Mouse (Mus musculus): ENCODE data around the gene Idh2. TPM values are rescaled to one million over a fixed set of nuclear protein-coding genes. Genes with fewer than 3 reads are reported as not detected.

Idh2 gene
- total RNA-seq, 2 experiments from 2014 or later = 44.8 to 45.6 TPM

DNA sequence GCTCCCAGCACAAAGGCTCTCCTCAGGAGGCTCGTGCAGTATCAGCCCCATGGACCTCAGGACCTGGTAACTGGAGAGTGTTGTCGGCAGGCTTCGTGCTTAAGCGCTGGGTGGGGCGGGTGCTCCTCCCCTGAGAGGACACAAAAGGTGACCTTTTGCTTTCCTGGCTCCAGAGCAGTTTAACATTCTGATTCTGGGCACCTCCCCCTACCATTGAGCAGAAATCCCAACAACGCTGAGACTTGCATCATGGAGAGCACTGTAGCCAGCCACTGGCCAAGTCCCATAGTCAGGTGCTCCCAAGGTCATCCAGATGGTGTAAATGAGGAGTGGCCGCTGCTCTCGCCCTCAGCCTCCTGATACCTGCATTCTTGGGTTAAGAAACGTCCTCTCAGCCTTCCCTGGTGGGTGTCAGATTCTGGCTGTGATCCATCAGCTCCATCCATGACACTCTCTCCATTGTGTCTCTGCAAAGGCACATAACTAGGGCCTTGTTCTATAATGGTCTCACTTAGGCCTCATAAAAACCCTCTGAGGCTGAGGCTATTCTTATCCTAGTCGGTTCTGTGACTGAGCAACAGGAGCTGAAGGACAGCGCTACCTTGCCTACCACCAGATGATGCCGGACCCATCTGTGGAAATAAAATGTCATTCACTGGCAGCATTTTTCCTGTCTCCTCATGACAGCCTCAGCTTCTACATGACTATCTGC, 15.3 kb upstream of the Idh2 start:
- intact Hi-C loops (cut with DNase I) = no loop called here
- no peak for DNase-seq (ENCODE audit: extremely low spot score in 1 of 2, low spot score in 2 of 2)

DNA sequence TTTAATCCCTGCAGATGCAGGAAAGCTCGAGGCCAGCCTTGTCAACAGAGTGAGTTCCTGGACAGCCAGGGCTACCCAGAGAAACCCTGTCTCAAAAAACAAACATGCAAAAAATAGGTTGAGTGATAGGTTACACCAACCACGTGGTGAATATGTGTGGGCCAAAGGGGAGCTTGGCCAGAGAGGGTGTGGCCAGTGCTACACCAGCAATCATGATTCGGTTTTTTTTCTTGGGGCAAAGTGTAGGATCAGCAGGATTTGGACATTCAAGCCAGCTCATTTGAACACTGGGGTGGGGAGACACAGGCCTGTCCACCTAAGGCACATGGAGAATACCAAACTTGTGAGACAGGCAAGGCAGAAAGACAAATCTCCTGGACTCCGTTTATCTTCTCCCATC, 14.1 kb upstream of the Idh2 start:
- intact Hi-C loops (cut with DNase I) = no loop called here
- no peak for DNase-seq (ENCODE audit: extremely low spot score in 1 of 2, low spot score in 2 of 2)

DNA sequence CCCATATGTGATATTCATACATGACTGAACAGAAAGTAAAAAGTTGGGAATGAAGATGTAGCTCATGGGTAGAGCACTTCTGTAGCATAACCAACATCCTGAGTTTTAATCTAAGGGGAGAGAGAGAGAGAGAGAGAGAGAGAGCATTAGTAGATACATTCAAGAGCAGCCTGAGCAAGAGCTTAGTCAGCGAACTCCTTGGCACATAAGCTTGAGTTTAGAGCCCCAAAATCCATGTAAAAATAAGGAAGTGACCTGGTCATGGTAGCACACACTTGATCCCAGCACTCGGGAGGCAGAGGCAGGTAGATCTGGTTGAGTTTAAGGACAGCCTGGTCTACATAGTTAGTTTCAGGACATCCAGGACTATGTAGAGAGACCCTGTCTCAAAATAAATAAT, 8.5 kb upstream of the Idh2 start:
- intact Hi-C loops (cut with DNase I) = no loop called here
- no peak for DNase-seq (ENCODE audit: extremely low spot score in 1 of 2, low spot score in 2 of 2)

DNA sequence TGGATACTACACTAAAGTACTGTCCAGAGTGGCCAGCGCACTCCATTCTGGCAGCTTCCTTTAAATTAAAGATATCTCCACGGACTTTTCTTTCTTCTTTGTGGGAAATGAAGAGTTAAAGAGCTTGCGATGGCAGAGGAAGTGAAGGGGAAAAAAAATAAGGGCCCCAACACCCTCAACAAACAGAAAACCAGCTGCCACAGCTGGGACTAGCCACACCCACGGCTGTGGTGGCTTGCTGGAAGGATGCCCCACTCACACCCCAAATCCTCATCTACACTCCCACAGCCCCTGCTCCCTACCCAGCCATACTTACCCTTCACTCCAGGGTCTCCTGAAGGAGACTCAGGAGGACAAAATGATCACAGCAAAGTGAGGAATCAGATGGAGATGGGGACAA, 7.9 kb upstream of the Idh2 start:
- intact Hi-C loops (cut with DNase I) = no loop called here
- no peak for DNase-seq (ENCODE audit: extremely low spot score in 1 of 2, low spot score in 2 of 2)

DNA sequence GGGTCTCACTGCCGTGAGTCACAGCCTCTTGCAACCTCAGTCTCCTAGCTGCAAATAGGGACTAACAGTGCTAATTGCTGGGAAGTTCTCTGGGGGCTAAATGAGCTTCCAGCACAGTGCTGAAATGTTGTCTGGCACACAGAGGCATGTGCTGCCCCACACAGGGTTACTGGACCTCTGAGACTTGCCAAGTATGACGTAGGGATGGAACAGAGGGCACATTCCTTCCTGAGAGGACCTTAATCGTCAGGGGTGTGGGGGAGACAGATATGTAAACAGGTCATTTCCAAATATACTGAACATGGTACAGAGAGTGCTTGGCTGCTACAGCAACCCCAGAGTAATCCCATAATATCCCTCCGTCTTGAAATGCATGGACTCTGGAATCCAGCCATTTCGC, 5.9 kb upstream of the Idh2 start:
- intact Hi-C loops (cut with DNase I) = no loop called here
- DNase-seq (ENCODE audit: extremely low spot score in 1 of 2, low spot score in 2 of 2) = no peak

DNA sequence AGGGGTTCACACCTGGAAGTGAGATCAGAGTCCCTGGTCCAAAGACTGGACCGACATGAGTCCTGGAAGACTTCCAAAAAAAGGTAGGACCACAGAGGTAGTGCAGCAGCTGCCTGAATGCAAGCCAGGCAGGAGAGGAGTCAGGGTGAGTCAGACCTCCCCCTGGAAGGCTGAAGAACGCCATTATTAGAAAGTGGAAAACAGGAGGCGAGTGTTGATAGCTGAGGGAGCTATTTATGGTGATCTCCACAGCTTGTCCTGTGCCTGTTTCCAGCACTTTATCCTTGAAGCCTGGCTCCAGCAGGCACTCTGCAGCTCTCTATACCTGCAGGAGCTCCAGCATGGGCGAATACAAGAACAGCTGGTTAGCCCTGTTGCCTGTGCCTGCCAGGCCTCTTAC, 4.0 kb upstream of the Idh2 start:
- no peak for DNase-seq (ENCODE audit: extremely low spot score in 1 of 2, low spot score in 2 of 2)
- intact Hi-C loops (cut with DNase I) = no loop called here

DNA sequence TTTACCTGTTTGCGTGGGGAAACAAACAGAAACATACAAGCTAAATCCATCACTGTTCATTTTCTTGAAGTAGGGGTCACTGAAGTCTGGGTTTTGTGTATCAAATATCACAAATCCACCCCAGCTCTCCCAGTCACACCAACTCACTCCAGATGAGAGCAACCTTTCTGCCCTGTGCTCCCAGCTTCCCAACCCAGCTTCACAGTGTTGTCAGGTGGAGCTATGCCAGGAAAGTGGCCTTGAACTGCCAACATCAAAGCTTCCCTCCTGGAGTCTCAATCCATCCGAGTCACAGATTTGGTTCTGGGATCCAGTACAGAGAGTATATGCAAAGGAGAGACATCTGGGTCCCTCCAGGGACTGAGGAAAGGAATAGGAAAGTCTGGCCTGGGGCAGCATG, 966 bp upstream of the Idh2 start:
- intact Hi-C loops (cut with DNase I) = no loop called here
- no peak for DNase-seq (ENCODE audit: extremely low spot score in 1 of 2, low spot score in 2 of 2)

DNA sequence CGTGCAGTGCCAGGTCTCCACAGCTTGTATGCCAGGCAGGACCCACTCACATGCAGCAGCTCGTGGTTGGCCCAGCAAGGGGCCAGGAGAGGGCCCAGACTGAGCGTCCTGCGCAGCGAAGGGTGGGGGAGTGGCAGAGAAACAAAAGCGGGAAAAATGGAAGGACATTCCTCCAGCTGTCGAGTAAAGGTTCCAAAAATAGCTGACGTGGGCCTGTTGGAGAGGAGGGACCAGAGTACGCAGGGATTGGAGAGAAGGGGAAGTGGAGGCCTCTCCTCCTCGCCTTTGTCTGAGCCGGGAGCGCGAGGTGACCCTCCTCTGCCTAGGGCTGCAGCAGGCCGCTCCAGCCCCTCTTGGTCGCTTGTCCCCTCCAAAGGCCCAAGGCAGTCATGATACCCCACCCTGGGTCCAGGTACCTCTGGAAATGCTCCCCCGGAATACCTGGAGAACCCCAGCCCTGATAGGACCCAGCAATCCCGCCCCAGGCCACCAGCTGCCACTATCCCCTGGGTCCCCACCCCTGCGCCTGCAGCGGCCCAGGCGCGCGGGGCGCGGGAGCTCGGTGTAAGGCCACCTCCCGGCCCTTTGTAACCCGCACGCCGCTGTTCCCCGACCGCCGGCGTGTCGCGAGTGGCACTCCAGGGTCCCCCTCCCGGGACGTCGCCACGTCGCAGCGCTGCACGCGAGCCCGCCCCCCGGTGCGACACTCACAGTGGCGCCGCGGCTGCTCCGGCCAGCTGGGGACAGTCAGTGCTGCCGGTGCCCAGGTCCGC, 555 bp downstream of the Idh2 start:
- intact Hi-C loops (cut with DNase I) = no loop called here

DNA sequence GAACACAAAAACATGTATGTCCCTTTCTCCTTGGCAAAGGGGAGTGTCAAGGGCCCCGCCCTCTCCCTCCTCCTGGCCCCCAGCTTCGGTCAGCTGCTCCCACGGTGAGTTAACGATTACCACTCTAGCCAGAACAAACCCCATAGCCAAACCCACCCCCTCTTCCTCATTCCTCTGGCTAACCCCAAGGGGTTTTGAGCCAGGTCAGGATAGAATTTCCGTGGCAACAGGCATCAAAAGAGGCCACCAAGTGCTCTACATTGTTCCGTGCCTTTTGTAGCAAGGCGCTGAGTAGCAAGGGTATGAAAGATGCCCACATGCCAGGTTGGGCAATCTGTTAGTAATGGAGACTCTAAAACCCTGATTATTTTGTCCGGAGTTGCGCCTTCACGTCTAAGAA, 1.2 kb downstream of the Idh2 start:
- intact Hi-C loops (cut with DNase I) = no loop called here
- no peak for DNase-seq (ENCODE audit: extremely low spot score in 1 of 2, low spot score in 2 of 2)

More for the DNA sequence above, 555 bp downstream of the Idh2 start:
- DNase-seq (ENCODE audit: extremely low spot score in 1 of 2, low spot score in 2 of 2) = peak; percentile 42 to 80

DNA sequence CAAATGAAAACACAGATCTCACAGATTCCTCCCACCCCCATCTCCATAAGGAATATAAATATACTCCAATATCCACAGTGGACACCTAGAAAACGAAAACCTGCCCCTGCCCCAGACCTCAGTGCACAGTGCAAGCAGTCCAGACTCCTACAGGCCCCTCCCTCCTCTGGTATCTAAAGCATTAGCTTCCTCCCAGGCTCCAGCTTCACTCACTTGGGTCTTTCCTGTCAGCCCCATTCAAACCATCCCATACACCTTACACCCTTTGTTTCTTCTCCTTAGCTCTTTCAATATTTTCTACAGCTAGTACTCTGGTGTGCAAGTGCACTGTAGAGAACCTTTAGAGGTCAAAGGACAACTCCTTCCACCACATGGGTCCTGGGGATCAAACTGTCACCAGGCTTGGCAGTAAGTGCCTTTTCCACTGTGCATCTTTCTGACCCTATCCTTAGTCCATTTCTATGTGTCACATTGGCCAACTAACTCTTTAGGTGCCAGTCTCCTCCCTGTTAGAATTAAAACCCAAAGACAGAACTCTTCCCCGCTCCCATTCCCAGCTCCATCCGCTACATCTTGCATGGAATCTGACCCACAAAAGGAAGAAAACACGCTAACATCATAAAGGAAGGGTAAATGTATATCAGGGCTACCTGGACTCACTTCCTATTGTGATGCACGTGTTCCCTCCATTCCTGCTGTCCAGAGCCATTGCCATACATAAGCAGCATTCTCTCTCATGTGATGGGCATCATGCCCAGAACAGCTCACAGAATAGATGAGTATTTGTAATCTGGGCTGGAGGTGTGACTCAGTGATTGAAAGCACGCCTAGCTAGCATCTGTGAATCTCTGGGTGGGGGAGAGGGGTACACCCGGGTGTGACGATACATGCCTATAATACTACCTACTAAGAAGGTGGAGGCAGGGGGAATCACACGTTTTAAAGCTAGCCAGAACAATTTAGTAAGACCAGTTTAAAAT, 3.8 kb downstream of the Idh2 start:
- DNase-seq (ENCODE audit: extremely low spot score in 1 of 2, low spot score in 2 of 2) = peak in 1 of 2 experiments; percentile 44
- intact Hi-C loops (cut with DNase I) = no loop called here

DNA sequence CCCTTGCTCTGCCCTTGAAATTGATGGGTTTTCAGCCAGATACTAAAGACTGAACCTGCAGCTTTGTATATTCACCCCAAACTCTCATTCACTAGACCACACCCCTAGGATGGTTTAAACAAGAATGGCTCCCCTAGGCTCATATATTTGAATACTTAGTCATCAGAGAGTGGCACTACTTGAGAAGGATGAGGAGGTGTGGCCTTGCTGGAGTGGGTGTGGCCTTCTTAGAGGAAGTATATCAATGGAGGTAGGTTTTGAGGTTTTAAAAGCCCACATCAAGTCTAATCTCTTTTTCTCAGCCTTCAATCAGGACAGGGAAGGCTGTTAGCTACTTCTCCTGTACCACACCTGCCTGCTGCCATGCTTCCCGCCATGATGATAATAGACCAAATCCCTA, 8.8 kb downstream of the Idh2 start:
- intact Hi-C loops (cut with DNase I) = no loop called here
- DNase-seq (ENCODE audit: extremely low spot score in 1 of 2, low spot score in 2 of 2) = no peak

DNA sequence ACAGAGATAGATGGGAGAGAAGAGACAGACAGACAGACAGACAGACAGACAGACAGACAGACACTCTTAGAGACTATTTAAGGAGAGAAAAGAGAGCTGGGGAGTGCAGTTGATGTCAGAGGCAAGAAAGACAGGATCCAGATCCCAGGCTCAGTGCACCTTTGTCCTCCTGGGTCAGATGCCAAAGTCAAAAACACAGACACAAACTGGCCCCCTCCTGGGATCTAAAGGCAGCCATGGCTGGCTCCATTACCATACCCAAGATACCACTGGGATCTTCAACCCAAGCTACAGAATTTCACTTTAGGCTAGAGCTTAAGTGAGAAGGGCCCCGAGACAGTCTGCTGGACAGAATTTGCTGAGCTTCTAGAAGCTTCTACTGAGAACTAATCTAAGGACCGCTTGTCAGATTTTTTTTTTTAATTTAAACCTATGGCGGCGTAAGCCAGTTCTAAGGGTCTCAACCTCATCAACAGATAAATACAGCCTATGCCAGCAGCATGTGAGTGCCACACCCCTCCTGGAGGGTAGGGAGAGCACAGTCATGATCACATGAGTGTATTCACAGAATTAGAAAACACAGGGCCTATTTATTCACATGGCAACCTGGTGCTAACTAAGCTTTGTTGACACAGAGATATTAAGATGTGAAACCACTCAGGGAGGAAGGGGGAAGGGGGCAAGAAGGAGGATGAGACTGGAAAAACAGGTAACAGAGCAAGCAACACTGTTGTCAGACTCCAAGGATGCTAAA, 9.4 kb downstream of the Idh2 start:
- intact Hi-C loops (cut with DNase I) = no loop called here
- DNase-seq (ENCODE audit: extremely low spot score in 1 of 2, low spot score in 2 of 2) = no peak

DNA sequence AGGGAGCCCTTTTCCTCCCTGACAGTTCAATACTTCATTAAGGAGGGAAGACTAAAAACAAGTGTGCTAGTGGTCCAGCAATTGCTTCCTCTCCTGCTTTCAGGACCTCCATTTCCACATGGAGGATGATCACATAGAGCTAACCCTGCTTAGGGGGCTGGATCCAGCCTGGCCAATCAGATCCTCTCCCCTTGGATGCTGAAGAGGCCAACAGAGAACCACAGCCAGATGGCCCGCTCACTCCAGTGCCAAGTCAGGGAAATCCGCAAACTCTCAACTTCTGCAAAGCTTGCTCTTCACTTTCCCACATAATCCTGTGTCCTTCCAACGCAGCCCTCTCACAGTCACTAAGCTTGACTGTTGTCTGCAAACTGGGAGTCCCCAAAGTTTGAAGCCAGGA, 11.9 kb downstream of the Idh2 start:
- no peak for DNase-seq (ENCODE audit: extremely low spot score in 1 of 2, low spot score in 2 of 2)

DNA sequence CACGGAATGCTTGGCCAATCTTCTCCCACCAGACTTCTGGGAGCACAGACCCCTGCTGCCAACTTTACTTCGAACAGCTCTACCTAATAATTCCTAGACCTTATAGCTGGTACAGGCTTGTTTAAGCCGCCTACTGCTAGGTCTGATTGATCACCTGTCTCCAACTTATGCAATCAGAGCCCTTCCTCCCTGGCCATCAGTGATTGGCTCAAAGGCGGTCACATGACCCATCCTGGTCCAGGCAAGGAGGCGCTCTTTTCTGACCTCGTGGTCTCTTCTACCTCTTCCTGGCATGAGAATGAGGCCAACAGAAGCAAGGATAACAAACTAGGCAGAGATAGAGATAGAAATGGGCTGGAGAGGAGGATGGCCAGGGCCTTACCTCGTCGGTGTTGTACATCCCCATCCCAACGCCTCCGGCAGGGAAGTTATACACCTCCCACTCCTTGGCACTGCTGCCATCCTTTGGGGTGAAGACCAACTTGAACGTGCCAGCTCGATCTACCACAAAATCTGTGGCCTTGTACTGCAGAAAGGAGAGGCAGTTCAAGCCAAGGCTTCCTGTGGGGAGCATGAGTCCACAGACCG, 16.7 kb downstream of the Idh2 start:
- intact Hi-C loops (cut with DNase I) = no loop called here
- DNase-seq (ENCODE audit: extremely low spot score in 1 of 2, low spot score in 2 of 2) = no peak

More for the DNA sequence above, 11.9 kb downstream of the Idh2 start:
- intact Hi-C loops (cut with DNase I) = no loop called here

DNA sequence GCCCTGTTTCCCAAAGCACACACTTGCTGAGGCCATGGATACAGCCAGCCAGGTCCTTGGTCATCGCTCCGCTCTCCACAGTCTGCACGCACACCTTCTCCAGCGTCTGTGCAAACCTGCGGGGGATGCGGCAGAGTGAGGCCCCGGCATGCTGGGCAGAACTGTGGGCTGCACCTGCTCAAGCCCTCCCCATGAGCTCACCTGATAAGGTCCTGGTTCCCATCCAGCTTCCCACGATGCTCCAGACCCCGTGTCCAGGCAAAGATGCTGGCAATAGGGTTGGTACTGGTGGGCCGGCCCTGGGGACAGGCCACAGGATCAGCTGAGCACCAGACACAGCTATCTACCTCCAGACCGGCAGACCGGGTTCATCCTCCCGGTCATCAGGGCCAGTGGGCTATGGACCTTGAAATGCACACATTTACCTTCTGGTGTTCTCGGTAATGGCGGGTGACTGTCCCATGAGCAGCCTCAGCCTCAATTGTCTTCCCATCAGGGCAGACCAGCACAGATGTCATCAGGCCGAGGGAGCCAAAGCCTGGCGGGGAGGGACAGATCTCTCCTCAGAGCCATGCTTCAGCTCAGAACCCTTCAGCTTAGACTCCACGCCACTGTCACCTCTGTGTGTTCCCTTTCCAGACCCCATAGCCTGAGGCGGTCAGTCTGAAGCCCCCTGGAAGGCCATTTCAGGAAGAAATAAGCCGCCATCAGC, 19.4 kb downstream of the Idh2 start:
- intact Hi-C loops (cut with DNase I) = no loop called here
- no peak for DNase-seq (ENCODE audit: extremely low spot score in 1 of 2, low spot score in 2 of 2)

DNA sequence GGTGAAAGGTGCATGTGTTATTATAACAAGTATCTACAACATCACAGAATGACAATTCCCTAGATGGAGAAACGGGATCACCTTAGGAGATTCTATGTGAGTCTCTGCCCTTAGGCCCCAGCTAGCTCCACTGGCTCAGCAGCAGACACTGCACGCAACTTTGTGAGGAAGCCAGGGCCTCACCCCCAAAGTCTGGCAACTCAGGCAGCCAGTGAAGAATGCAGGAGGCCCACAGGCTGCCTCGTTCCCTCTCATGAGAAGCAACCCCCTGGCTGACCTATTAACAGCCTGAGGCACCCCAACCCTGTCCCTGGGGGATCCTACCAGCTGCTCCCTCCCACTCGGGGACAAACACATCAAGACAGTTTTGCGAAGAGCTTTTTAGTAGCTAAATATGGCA, 20.7 kb downstream of the Idh2 start:
- no peak for DNase-seq (ENCODE audit: extremely low spot score in 1 of 2, low spot score in 2 of 2)
- intact Hi-C loops (cut with DNase I) = no loop called here

DNA sequence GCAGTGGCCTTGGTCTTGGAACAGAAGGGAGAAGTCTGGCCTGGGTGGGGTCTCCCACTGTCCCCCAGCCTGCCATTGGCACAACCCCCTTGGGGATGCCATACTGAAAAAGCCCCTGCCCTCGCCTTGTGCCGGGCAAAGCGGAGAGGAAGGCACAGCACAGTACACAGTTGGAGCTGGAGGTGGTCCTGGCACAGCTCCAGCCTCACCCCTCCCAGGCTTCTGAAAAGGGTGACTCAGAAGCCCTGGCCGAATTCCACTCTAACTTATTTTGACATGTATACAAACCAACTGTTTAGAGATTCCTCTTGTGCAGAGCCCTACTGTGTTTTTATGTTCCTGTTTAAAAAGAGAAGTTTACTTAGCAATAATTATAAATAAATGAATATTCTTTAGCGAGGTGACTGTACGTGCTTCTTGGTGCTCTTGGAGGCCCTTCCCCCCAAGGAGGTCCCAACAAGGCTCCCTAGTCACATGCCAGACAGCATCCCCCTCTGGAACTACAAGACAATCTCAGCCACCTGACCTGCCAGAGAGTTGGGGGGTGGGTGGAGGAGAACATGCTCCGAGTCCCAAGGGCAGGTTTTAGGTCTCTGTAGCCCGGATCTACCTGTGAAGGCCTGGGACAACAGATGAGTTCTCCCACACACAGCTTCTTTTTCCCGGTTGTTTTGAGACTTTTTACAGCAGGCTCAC, 22.7 kb downstream of the Idh2 start:
- intact Hi-C loops (cut with DNase I) = no loop called here
- peak in 1 of 2 experiments; percentile 79 for DNase-seq (ENCODE audit: extremely low spot score in 1 of 2, low spot score in 2 of 2)
